Mouse (Mus musculus): ENCODE data around the gene Hyal1.

Gene Hyal1

DNA sequence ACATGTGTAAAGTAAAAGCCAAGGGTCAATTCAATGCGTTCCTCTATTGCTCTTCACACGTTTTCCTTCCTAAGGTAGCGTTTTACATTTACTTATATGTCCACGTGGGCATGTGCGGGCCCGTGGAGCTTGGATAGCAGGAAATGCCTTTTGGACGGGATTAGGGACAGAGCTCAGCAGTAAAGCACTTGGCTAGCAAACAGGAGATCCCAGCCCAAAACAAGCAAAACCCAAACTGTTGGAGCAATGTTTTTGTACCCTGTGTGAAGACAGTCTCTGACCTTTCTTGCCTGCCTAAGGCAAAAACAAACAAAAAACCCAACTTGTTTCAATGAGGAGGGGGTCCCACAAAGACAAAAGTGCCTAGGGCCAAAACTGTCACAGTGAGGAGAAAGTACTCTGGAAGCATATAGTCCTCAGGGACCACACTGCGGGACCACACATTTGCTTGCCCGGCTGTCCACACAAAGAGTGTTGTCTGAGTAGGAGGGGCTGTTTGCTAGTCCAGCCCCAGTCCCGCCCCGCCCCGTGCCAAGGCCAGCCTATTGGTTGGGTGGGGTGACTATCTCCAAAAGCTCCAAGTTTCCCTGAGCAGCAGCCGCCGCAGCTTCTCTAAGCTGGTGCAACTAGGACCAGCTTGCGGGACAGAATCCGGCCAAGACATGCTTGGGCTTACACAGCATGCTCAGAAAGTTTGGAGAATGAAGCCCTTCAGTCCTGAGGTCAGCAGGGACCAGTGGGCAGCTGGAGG is at the start of gene Hyal1:
Gene Hyal1, plus strand, starts transcription at position 571 of the 751 bp plus-strand sequence.
- DNase-seq (ENCODE audit: low spot score) = peak; percentile 90

GRCm38 (mm10) chr9:107533791-107534407 is 42.8 kb upstream of the Hyal1 start, which contains the start of gene Tmem115:
Gene Tmem115 (plus strand): TSS chr9:107533945.
- peak; percentile 93 for DNase-seq (ENCODE audit: low spot score)

DNA sequence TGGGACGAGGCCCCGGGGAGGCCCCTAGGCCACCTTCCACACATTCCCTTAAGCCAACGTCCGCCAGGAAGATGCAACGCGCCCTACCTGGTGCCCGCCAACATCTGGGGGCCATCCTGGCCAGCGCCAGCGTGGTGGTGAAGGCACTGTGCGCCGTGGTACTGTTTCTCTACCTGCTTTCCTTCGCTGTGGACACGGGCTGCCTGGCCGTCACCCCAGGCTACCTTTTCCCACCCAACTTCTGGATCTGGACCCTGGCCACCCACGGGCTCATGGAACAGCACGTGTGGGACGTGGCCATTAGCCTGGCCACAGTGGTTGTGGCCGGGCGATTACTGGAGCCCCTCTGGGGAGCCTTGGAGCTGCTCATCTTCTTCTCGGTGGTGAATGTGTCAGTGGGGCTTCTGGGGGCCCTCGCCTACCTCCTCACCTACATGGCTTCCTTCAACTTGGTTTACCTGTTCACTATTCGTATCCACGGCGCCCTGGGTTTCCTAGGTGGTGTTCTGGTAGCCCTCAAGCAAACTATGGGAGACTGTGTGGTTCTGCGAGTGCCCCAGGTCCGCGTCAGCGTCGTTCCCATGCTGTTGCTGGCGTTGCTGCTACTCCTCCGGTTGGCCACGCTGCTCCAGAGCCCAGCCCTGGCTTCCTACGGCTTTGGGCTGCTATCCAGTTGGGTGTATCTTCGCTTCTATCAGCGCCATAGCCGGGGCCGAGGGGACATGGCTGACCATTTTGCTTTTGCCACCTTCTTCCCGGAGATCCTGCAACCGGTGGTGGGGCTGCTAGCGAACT is 42.1 kb upstream of the Hyal1 start:
- DNase-seq (ENCODE audit: low spot score) = no peak

DNA sequence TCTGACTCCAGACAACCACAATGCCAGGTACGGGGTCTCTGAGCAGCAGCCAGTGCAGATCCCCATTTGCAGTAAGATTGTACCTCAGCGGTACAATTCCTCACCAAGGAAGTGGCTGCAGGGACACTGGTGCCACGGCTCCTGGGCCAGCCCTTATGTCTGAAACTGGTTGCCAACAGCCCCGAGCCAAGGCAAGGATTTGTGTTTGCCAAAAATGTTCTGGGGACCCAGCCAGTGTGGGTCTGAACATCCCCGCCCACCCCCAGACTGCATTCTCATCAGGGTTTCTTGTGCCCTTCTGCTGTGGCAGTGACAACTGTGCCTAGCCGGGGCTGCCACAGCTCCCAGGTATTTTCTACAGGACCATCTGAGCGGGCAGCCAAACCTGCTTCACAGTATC is 38.5 kb upstream of the Hyal1 start:
- no peak for DNase-seq (ENCODE audit: low spot score)

- DNase-seq (ENCODE audit: low spot score) = no peak
These were observed 38.0 kb upstream of the Hyal1 start for GRCm38 (mm10) chr9:107538711-107539110.

DNA sequence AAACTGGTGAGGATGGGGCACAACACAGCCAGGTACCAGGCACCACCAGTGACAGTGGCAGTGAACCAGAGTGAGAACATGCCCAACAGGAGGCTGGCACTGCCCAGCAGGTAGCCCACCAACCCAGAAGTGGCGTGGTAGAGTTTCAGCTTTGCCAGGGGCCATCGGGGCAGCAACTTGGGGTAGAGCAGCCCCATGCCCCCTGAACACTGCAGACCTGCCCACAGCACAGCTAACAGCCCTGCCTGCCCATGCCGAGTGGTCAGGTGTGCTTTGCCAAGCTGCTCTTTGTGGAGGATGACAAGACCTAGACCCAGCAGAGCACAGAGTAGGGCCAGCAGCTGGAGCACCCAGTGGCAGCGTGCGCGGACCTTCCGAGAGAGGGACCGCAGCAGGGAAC is 36.8 kb upstream of the Hyal1 start:
- DNase-seq (ENCODE audit: low spot score) = no peak

DNA sequence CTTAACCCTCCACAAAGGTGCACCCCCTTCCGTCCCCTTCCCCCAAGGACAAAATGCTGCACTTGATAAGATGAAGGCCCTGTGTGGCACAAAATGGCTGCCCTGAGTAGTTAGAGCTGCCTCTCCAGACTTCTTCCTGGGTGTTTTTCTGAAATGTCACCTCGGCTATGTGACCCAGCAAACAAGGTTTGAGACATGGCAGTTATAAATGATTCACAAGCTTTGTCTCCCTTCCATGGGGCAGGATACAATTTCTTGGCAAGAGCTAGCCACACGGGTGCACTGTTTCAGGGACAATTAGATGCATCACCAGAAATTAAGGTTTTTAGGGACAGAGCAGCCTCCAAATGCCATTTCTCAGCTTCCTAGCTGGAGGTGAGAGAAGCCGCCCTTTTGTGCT is 36.3 kb upstream of the Hyal1 start:
- no peak for DNase-seq (ENCODE audit: low spot score)

- no peak for DNase-seq (ENCODE audit: low spot score)
These were observed 35.7 kb upstream of the Hyal1 start for GRCm38 (mm10) chr9:107541005-107541404.

DNA sequence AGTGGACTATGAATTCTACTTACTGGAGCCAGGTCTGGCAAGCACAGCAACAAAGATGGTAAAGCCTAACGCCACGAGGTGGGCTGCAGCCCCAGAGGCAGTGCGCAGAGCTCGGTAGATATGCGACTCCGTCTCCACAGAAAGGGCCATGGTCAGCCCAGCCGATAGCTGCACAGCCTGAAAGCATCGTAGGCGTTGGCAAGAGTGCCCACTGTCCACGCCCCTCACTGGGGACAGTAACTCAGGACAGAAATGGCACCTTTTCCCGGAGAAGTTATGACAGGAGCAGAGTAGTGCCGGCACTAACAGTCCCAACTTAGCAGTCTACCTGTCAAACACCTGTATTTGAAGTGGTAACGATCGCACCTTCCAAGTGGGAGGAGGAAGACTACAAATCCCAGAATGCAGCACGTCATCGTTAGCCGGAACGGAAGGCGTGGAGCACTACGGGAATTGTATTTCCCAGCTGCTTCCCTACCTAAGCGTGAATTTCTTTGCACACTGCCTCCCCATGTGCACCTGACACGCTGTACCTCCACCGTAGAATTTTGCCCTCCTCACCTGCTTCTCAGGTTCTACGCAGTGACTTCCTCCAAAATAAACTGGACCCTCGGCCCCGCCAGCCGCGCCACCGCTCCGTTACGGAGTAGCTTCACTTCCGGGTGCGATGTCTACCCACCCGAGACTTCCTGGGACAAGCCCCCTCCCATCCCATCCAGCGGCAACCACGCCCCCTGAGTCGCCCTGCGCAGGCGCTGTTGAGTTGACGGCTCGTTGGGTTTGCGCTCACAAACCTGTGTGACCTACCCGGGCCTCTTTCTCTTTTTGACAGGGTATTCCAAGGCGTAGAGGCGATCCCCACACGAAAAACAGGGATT is 35.0 kb upstream of the Hyal1 start, which contains the start of the genes Cyb561d2 and Nprl2:
Gene Cyb561d2, minus strand, starts transcription at position 720 of the 878 bp plus-strand sequence.
Gene Nprl2, plus strand, starts transcription at position 753 of the 878 bp plus-strand sequence.
- DNase-seq (ENCODE audit: low spot score) = peak; percentile 94

GRCm38 (mm10) chr9:107542352-107542686 is 34.4 kb upstream of the Hyal1 start:
- DNase-seq (ENCODE audit: low spot score) = no peak

GRCm38 (mm10) chr9:107542721-107543120 is 34.0 kb upstream of the Hyal1 start:
- no peak for DNase-seq (ENCODE audit: low spot score)

DNA sequence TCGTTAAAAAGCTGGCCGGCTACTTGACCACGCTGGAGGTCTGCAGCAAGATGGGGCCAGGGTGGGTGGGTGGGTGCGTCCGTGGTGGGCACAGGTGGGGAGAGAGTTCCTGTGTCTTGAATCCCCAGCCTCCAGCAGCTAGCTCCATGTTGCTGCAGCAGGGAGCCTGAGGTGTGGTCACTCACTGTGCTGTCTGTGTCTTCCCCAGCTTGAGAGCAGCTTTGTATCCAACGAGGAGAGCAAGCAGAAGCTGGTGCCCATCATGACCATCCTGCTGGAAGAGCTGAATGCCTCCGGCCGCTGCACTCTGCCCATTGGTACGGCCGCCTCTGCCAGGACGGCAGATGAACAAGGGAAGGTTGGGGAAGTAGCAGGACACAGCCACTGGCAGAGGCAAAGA is 33.4 kb upstream of the Hyal1 start:
- DNase-seq (ENCODE audit: low spot score) = no peak

DNA sequence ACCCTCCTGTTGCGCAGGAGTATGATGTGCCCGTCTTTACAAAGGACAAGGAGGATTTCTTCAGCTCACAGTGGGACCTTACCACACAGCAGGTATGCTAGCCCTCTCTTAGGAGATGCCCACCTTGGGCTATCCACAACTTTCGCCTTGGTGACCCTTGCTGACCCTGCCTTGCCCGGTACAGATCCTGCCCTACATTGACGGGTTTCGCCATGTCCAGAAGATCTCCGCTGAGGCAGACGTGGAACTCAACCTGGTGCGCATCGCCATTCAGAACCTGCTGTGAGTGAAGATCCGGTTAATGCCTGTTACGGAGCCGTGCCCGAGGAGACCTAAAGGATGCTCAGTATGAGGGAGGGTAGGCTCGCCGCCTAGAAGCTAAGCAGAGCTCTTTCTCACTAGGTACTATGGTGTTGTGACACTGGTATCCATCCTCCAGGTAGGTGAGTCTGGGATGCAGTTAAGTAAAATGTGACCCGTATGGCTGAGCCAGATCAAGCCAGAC is 32.5 kb upstream of the Hyal1 start:
- no peak for DNase-seq (ENCODE audit: low spot score)

DNA sequence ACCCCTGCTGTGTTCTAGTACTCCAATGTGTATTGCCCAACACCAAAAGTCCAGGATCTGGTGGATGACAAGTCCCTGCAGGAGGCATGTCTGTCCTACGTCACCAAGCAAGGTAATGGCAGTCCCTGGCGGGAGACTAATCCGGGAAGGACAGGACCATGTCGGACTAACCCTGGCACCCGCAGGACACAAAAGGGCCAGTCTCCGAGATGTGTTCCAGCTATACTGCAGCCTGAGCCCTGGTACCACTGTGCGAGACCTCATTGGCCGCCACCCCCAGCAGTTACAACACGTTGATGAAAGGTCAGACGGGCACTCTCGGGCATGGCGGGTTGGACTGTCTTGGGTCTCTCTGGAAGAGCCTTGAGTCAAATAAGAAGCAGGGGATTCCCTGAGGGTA is 32.0 kb upstream of the Hyal1 start:
- no peak for DNase-seq (ENCODE audit: low spot score)

DNA sequence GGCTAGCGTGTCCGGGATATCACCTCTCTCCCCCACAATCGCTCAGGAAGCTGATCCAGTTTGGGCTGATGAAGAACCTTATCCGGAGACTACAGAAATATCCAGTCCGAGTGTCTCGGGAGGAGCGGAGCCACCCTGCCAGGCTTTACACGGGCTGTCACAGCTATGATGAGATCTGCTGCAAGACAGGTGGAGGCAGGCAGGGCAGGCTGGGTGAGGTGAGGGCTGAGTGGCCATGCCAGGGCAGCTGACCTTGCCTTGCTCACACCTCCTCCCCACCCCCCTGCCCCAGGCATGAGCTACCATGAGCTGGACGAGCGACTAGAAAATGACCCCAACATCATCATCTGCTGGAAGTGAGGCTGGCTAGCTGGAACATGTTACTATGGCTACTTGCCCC is 31.5 kb upstream of the Hyal1 start:
- no peak for DNase-seq (ENCODE audit: low spot score)

- peak; percentile 80 for DNase-seq (ENCODE audit: low spot score)
These were observed 31.1 kb upstream of the Hyal1 start for GRCm38 (mm10) chr9:107545602-107546001.

GRCm38 (mm10) chr9:107547026-107547425 is 29.7 kb upstream of the Hyal1 start, which contains the start of gene Zmynd10:
Gene Zmynd10 (plus strand): TSS chr9:107547298.
- peak; percentile 89 for DNase-seq (ENCODE audit: low spot score)

DNA sequence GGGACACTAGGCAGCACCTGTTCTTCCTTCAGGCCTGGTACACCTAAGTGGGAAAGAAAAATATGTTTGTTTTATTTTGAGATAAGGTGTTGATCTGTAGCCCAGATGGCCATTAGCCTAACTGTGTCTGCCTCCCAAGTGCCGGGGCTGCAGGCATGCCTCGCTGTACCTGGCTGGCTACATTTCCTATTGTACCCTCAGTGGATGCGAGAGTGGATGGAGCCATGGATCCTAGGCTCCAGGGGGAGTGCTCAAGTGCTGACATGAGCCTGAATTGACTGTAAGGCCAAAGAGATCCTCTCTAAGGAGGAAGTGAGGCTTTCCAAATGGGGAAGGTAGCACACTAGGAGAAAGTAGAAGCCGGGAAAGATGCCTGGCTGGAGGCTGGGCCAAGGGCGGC is 28.8 kb upstream of the Hyal1 start:
- no peak for DNase-seq (ENCODE audit: low spot score)

DNA sequence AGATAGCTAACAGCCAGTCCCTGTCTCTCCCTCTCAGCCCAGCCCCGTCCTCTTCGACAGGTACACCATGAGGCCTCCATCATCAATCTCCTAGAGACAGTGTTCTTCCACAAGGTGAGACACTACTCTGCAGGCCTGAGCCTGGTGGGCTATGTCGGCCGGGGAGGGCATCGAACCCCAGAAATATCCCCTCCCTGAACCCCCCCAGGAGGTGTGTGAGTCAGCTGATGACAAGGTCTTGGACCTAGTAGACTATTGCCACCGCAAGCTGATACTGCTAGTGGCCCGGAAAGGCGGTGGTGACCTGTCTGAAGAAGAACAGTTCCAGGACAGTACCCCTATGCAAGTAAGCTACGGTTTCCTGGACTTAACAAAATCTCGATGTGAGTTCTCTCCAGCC is 27.9 kb upstream of the Hyal1 start:
- DNase-seq (ENCODE audit: low spot score) = no peak

GRCm38 (mm10) chr9:107549297-107550074 is 27.2 kb upstream of the Hyal1 start:
- no peak for DNase-seq (ENCODE audit: low spot score)

Measured in urinary bladder, postnatal 14 days (tissue).